Mouse (Mus musculus) heart, postnatal 0 days (tissue): ENCODE results near the gene Gpr37l1. TPM values are rescaled to one million over a fixed set of nuclear protein-coding genes. Genes with fewer than 3 reads are reported as not detected.

Experiments
- ATAC-seq: fragments of 200-750 bp; cut with Nextera tagmentation; 2 replicates; pipeline ENCODE4 v1.8.0; 2017; ENCODE audit warnings: low read depth, moderate number of reproducible peaks, moderate library complexity; ENCODE audit not compliant: insufficient read depth
- DNase-seq: peaks from one replicate; pipeline ENCODE4 v3.0.0-alpha.2; 2016; ENCODE audit warnings: low spot score
- H3K27ac ChIP-seq: fragments of 300-500 bp; sonication (generic); 2 replicates; pipeline ENCODE4 v1.5.1; 2014; ENCODE audit warnings: low read depth, mild to moderate bottlenecking
- H3K27me3 ChIP-seq: fragments of 300-500 bp; sonication (generic); 2 replicates; pipeline ENCODE4 v1.6.1; 2014; ENCODE audit warnings: low read length, mixed read lengths; ENCODE audit not compliant: control insufficient read depth, insufficient read depth
- H3K36me3 ChIP-seq: fragments of 300-500 bp; sonication (generic); replicated peaks from 2 replicates; pipeline ENCODE4 v1.6.1; 2014; ENCODE audit warnings: low read length, mixed read lengths; ENCODE audit not compliant: control insufficient read depth, insufficient read depth
- H3K4me1 ChIP-seq: fragments of 300-500 bp; sonication (generic); 2 replicates; pipeline ENCODE4 v1.6.1; 2014; ENCODE audit warnings: antibody characterized with exemption; ENCODE audit not compliant: control insufficient read depth, insufficient read depth
- H3K4me2 ChIP-seq: fragments of 300-500 bp; sonication (generic); 2 replicates; pipeline ENCODE4 v1.6.1; 2014; ENCODE audit warnings: low read depth, mild to moderate bottlenecking, low read length, moderate library complexity
- H3K4me3 ChIP-seq: fragments of 300-500 bp; sonication (generic); 2 replicates; pipeline ENCODE4 v1.5.1; 2014; ENCODE audit warnings: low read depth, low read length
- H3K9ac ChIP-seq: fragments of 300-500 bp; sonication (generic); replicated peaks from 2 replicates; pipeline ENCODE4 v1.6.1; 2014; ENCODE audit warnings: low read depth, low read length, mixed read lengths
- H3K9me3 ChIP-seq: fragments of 300-500 bp; sonication (generic); replicated peaks from 2 replicates; pipeline ENCODE4 v1.6.1; 2016; ENCODE audit warnings: low read length; ENCODE audit not compliant: control insufficient read depth
- CTCF ChIP-seq: IDR thresholded peaks from 2 replicates; pipeline ENCODE4 v1.5.1; 2016; ENCODE audit warnings: antibody characterized with exemption, control low read depth, low read depth
- EP300 ChIP-seq: IDR thresholded peaks from 2 replicates; pipeline ENCODE4 v1.6.1; 2016; ENCODE audit warnings: antibody characterized with exemption, low read depth
- WGBS: fragments of 180-500 bp; shearing (Covaris S2); extraction: QIAGEN DNeasy Blood & Tissue Kit; methylation state at CpG from one replicate; pipeline ENCODE4 v1.1.7; 2014; 5-methylcytosine and 5-hydroxymethylcytosine counted together
- polyA plus RNA-seq: library from polyadenylated mRNA; unstranded; fragments of >200 nt; fragmentation: Nextera tagmentation; extraction: Ambion mirVana; gene quantifications from 2 replicates; pipeline ENCODE4 v1.2.1, GENCODE M21; 2015
- total RNA-seq: library from RNA; depleted of rRNA; stranded (reverse); fragments of >200 nt; gene quantifications from 2 replicates; pipeline ENCODE4 v1.2.3, GENCODE M21; 2014; ENCODE audit warnings: low replicate concordance

Gene Gpr37l1
- total and polyA plus RNA-seq, 2 experiments from 2014 or later: not detected

DNA sequence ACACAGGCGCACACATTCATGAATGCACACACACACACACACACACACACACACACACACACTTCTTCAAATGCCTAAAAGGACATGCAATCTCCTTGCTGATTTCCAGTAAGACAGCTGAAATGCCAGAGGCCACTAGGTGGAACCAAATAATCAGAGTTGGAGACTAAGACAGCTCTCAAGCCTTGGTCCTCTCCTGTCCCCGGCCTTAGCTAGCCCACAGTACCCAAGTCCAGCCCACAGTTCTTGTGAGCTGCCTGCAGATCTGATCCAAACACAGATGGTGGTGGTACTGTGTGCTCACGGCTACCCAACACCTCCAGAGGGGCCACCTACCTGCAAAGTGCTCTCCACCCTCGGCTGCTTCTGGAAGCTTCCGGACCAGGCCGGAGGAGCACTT lies 4.5 kb upstream of the Gpr37l1 start:
- H3K36me3 ChIP-seq: no peaks in the 10 kb centered on the region
- H3K9me3 ChIP-seq: no peaks in the 10 kb centered on the region
- no peak overlapping the region for H3K4me3 ChIP-seq
- H3K4me2 ChIP-seq: no peak overlapping the region
- no peaks in the 10 kb centered on the region for H3K4me1 ChIP-seq
- ATAC-seq: peak; percentile 65
- H3K27me3 ChIP-seq: peaks cover 52% of the 10 kb centered on the region
- WGBS: 56% methylated on average over 6 of the region's 6 CpGs
- no peak overlapping the region for H3K27ac ChIP-seq
- H3K9ac ChIP-seq: no peak overlapping the region
- peak; percentile 73 for DNase-seq
- no peak for TF ChIP-seq EP300
- TF ChIP-seq CTCF: peak; percentile 90

DNA sequence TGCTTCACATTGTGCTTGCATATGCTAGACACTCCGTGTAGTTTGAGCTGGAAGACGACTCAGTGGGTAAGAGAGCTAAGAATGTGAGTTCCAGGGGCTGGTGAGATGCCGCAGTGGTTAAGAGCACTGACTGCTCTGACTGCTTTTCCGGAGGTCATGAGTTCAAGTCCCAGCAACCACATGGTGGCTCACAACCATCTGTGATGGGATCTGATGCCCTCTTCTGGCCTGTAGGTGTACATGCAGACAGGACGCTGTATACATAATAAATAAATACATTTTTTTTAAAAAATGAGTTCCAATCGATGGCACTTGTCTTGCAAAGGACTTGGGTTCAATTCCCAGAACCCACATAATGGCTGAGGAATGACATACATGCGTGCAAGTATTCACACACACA lies 3.7 kb upstream of the Gpr37l1 start:
- Histone ChIP-seq H3K4me1 (no peaks in the 10 kb centered on the region), H3K36me3 (no peaks in the 10 kb centered on the region), H3K27ac (no peak overlapping the region), H3K27me3 (peaks cover 60% of the 10 kb centered on the region), H3K9ac (no peak overlapping the region), H3K9me3 (no peaks in the 10 kb centered on the region), H3K4me3 (no peak overlapping the region), H3K4me2 (no peak overlapping the region)
- 82% methylated on average over 7 of the region's 7 CpGs for WGBS
- DNase-seq: no peak
- TF ChIP-seq CTCF: peak; percentile 23; the same call in 1 of the 2 replicates
- no peak for TF ChIP-seq EP300
- no peak for ATAC-seq

DNA sequence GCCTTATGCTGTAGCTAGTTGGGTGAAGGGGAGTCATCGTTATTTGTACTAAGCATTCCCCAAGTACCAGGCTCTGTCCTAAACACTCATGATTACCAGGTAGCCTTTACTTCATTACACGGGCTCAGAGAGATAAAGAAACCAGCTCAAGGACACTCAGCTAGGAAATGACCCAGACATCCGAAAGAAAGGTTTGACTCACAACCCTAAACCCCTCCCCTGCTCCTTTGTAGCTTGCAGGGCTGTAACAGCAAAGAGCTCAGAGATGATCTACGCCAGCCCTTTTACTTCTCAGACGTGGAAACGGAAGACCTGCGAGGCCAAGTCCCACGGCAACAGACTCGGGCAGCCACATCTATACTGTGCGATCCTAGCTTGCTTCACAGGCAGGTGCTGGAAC lies 2.8 kb upstream of the Gpr37l1 start:
- Histone ChIP-seq H3K4me3 (no peak overlapping the region), H3K27ac (no peak overlapping the region), H3K9me3 (no peaks in the 10 kb centered on the region), H3K4me1 (no peaks in the 10 kb centered on the region), H3K4me2 (peak overlapping the region; percentile 37), H3K36me3 (no peaks in the 10 kb centered on the region), H3K27me3 (peaks cover 63% of the 10 kb centered on the region), H3K9ac (no peak overlapping the region)
- WGBS: 40% methylated on average over 10 of the region's 10 CpGs
- no peak for DNase-seq
- 0 out of 2 replicates have a peak, but pooled peaks have one; percentile 12 for ATAC-seq
- TF ChIP-seq CTCF (no peak), EP300 (no peak)

DNA sequence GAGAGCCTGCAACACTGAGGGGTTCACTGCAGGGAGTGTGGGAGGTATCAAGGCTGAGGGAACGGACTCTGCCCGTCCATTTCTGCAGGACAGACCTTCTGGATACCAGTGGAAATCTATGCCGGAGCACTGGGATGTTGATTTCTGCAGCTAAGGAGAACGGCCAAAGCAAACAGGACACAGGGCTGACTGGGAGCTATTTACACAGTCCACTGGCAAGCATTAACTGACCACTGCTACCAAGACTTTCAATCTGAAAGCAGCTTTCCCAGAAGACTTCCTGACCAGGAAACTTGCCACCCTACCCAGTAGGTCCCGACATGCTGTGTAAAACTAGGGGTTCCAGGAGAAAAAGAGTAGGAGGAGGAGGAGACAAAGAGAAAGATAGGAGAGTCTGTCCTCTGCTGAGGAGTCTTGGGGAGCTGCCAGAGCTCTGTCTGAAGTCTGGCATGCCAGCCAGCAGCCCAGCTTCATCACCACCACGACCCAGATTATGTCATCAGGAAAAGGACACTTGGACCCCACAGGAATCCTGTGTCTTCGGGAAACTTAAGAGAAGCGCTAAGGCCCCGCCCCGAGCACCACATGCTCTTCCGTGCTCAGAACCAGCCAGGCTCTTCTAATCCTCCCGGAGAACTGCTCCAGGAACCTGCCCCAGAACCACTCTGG lies 2.2 kb upstream of the Gpr37l1 start:
- 36% methylated on average over 12 of the region's 12 CpGs for WGBS
- TF ChIP-seq CTCF (no peak), EP300 (no peak)
- Histone ChIP-seq H3K27me3 (peaks cover 63% of the 10 kb centered on the region), H3K27ac (peak overlapping the region; percentile 52), H3K36me3 (no peaks in the 10 kb centered on the region), H3K4me2 (peak overlapping the region; percentile 37), H3K9ac (no peak overlapping the region), H3K4me1 (no peaks in the 10 kb centered on the region), H3K4me3 (no peak overlapping the region; the same call in 1 of the 2 replicates), H3K9me3 (no peaks in the 10 kb centered on the region)
- DNase-seq (peak; percentile 39), ATAC-seq (peak; percentile 22; the same call in 1 of the 2 replicates)

DNA sequence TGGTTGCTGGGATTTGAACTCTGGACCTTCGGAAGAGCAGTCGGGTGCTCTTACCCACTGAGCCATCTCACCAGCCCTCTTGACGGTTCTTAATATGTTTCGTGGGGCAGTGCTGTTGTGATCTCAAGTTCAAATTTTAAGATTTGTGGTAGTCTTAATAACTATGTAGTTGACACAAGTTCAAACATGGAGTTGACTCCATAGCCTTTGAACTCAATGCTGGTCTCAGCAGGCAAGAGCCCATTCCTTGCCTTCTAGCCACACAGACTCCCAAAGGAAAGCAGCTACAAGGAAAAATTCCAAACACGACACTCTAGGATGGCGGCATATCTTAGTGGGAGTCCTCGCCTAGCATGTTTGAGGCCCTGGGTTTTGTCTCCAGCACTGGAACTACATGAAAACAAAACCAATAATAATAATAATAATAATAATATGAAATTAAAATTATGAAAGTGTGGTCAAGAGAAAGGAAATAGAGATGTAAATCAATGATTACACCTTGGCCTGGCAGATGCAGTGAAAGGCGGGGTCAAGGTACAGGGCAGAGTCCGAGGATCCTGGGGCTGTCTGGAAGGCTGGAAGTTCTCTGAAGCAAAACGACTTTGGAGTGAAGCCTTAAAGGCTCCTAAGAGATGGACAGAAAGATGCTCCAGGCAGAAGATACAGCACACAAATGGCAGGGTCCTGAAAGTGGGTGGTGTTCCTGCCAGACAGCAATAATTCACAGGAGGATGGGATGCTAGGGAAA lies 1.1 kb upstream of the Gpr37l1 start:
- Histone ChIP-seq H3K27me3 (peaks cover 67% of the 10 kb centered on the region), H3K9ac (no peak overlapping the region), H3K9me3 (no peaks in the 10 kb centered on the region), H3K27ac (no peak overlapping the region), H3K4me1 (no peaks in the 10 kb centered on the region), H3K4me3 (no peak overlapping the region), H3K4me2 (no peak overlapping the region), H3K36me3 (no peaks in the 10 kb centered on the region)
- WGBS: 92% methylated on average over 10 of the region's 10 CpGs
- TF ChIP-seq CTCF (no peak), EP300 (no peak)
- DNase-seq (no peak), ATAC-seq (no peak)
